Mouse (Mus musculus) G1E (cell line): ENCODE results near the gene Dusp10.

Experiments
- CTCF ChIP-seq: IDR thresholded peaks from 2 replicates; pipeline ENCODE4 v1.5.1; 2012; ENCODE audit warnings: low read depth, low read length, inconsistent platforms, mixed read lengths
- TAL1 ChIP-seq: conservative IDR thresholded peaks from 2 replicates; pipeline ENCODE4 v1.6.1; 2012; ENCODE audit warnings: low read depth, low read length, inconsistent platforms, mixed read lengths

- TF ChIP-seq CTCF (no peak), TAL1 (no peak)
These were observed 21.2 kb upstream of the Dusp10 start for GRCm38 (mm10) chr1:183991921-183992320.
